Mouse (Mus musculus) kidney, adult 18-20 months (tissue): Measurements from ENCODE around the gene Pik3r1.

ENCODE experiments used
- DNase-seq: peaks from one replicate; pipeline ENCODE4 v3.0.0; 2021

Pik3r1 gene

DNA sequence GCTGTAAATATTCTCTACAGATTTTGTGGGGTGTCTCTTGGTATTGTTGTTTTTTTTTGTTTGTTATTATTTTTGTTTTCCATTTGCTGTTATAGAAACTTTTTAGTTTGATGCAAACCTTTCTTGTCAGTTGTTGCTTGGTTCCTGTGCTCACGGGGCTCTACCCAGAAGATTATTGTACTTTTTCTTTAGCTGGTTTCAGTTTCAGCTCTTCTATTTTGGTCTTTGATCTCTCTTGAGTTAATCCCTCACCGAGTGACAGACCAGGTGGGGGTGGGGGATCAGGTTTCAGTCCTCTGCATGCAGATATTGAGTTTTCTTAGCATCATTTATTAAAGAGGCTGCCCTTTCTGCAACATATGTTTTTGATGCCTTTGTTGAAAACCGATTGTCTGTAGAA is 99.2 kb downstream of the Pik3r1 start:
- no peak for DNase-seq

DNA sequence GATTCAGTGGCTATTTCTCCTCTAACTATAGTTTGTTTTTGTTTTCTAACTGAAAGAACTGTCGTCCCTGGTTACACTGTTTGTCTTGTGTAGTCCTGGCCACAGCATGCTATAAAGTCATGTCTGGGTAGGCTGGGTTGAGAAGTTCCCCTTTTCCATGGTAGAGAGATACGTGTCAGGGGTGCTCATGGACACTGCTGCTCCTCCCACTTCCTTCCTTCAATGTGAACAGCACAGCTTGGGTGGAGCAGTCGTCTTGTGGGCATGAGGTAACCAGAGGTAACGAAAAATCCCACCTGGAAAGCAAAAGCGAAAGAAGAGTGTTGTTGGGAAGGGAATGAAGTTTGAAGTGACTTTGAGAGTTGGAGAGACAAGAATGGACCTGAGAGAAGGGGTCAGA is 104.0 kb downstream of the Pik3r1 start:
- no peak for DNase-seq

DNA sequence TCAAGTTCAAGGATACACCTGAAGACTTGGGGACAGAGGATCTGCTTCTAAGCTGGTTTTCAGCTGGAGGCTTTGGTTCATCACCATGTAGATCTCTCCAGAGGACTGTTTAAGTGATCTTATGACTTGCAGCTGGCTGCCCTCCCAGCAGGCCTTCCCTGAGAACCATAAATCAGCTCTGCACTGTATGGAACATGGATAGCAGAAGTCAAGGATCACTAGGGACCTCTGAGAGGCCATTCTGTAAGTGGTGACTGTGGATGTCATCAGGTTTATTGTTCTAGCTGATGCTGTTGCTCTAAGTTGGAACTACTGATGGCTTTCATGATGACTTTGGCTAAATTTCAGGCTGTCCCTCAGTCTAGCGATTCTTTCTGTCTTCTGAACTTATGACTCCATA is 105.1 kb downstream of the Pik3r1 start:
- no peak for DNase-seq

GRCm38 (mm10) chr13:101661567-101661966 is 106.5 kb downstream of the Pik3r1 start:
- DNase-seq = no peak

DNA sequence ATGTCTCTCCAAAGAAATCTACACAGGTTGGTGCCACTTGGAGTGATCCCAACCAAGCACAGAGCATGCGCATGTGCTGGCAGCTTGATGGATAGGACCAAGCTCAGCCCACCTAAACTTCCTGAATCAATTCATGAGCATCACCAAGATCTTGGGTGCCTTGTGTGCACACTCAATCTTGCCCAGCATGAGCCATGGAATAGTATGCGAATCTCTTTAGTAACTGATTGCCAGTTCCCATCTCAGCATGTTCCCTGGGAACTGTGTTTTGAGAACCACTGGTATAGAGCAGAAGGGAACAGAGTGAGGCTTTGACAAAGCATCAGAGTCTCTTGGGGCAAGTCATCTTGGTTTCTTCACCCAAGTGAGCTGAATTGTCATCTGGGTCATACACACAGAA is 107.8 kb downstream of the Pik3r1 start:
- no peak for DNase-seq

GRCm38 (mm10) chr13:101652131-101652530 is 115.9 kb downstream of the Pik3r1 start:
- DNase-seq = no peak

DNA sequence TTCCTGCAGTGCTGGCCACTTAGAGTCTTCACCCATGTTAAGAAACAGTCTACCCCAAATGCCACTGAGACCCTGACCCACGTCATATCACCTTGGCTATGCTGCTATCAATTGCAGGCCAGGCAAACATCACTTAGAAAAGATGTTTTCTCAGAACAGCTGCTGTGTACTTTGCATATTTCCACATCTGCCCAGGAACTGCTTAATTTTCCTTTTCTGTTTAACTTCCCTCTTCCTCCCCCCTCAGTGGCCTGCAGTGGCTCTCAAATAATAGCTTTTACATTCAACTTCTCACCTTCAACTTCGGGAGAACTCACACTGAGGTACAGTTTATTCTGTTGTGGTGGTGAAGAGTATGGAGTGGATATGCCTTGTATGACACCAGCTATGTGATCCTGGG is 126.4 kb downstream of the Pik3r1 start:
- DNase-seq = no peak

GRCm38 (mm10) chr13:101635837-101636236 is 132.2 kb downstream of the Pik3r1 start:
- no peak for DNase-seq

GRCm38 (mm10) chr13:101634420-101634819 is 133.6 kb downstream of the Pik3r1 start:
- DNase-seq = no peak

DNA sequence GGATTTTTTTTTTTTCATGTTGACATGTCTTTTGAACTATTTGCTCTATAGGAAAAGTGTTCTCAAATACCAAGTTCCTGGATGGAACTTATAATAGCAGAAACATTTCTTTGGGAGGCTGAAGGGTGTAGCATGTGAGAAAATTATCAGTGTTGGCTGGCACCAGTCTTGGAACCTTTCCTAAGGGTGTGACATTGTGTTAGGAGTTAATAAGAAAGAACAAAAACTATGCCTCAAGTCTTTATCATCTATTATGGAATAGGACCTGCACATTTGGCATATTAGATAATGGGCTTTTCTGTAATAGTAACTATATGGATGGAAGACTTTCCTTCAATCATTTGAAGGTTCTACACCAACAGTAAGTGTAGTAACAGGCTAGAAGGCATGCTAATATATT is 134.4 kb downstream of the Pik3r1 start:
- DNase-seq = no peak

DNA sequence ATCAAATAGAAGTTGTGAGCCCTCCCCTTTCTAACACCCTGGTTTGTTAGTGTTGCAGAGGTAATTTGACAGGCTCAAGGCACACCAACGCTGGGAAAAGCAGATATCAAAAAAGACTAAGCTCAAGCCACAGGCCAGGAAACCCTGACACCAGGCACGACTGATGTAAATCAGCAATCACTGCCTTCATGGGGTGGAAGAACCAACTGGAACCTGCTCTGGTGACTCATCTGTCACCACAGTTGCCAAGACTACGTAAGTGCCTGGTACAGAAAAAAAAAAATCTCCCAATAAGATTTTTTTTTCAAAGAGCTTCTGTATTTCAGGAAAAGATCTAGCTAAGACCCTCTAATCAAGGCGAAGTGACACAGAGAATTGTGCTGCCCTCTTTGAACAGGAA is 135.2 kb downstream of the Pik3r1 start:
- no peak for DNase-seq

GRCm38 (mm10) chr13:101631561-101631960 is 136.5 kb downstream of the Pik3r1 start:
- peak; percentile 19 for DNase-seq
